Mouse (Mus musculus) forebrain, embryonic 15.5 days (tissue): ENCODE results near the gene Bicra. TPM values are rescaled to one million over a fixed set of nuclear protein-coding genes. Genes with fewer than 3 reads are reported as not detected.

Experiments
- ATAC-seq: fragments of 200-750 bp; cut with Nextera tagmentation; replicated peaks from 2 replicates; pipeline ENCODE4 v1.8.0; 2017; ENCODE audit warnings: mild to moderate bottlenecking, moderate TSS enrichment, moderate library complexity
- H3K27ac ChIP-seq: fragments of 300-500 bp; sonication (generic); replicated peaks from 2 replicates; pipeline ENCODE4 v1.5.1; 2015; ENCODE audit warnings: mild to moderate bottlenecking, inconsistent platforms
- H3K27me3 ChIP-seq: fragments of 300-500 bp; sonication (generic); 2 replicates; pipeline ENCODE4 v1.6.1; 2015; ENCODE audit warnings: inconsistent platforms
- H3K36me3 ChIP-seq: fragments of 300-500 bp; sonication (generic); 2 replicates; pipeline ENCODE4 v1.6.1; 2015; ENCODE audit warnings: mild to moderate bottlenecking, inconsistent platforms
- H3K4me1 ChIP-seq: fragments of 300-500 bp; sonication (generic); 2 replicates; pipeline ENCODE4 v1.6.1; 2015; ENCODE audit warnings: inconsistent platforms
- H3K4me2 ChIP-seq: fragments of 300-500 bp; sonication (generic); replicated peaks from 2 replicates; pipeline ENCODE4 v1.6.1; 2015; ENCODE audit warnings: mild to moderate bottlenecking, inconsistent platforms
- H3K4me3 ChIP-seq: fragments of 300-500 bp; sonication (generic); 2 replicates; pipeline ENCODE4 v1.5.1; 2015; ENCODE audit warnings: mild to moderate bottlenecking, inconsistent platforms
- H3K9ac ChIP-seq: fragments of 300-500 bp; sonication (generic); replicated peaks from 2 replicates; pipeline ENCODE4 v1.6.1; 2015; ENCODE audit warnings: mild to moderate bottlenecking, inconsistent platforms
- H3K9me3 ChIP-seq: fragments of 300-500 bp; sonication (generic); 2 replicates; pipeline ENCODE4 v1.6.1; 2016; ENCODE audit warnings: inconsistent platforms
- WGBS: fragments of 180-500 bp; shearing (Covaris S2); methylation state at CpG from one replicate; pipeline ENCODE4 v1.1.7; 2015; ENCODE audit warnings: mixed read lengths; 5-methylcytosine and 5-hydroxymethylcytosine counted together
- polyA plus RNA-seq: library from polyadenylated mRNA; unstranded; fragments of >200 nt; fragmentation: Nextera tagmentation; extraction: Ambion mirVana; gene quantifications from 2 replicates; pipeline ENCODE4 v1.2.1, GENCODE M21; 2015

Bicra gene
- polyA plus RNA-seq, 1 experiment from 2014 or later, result 10.1 TPM

DNA sequence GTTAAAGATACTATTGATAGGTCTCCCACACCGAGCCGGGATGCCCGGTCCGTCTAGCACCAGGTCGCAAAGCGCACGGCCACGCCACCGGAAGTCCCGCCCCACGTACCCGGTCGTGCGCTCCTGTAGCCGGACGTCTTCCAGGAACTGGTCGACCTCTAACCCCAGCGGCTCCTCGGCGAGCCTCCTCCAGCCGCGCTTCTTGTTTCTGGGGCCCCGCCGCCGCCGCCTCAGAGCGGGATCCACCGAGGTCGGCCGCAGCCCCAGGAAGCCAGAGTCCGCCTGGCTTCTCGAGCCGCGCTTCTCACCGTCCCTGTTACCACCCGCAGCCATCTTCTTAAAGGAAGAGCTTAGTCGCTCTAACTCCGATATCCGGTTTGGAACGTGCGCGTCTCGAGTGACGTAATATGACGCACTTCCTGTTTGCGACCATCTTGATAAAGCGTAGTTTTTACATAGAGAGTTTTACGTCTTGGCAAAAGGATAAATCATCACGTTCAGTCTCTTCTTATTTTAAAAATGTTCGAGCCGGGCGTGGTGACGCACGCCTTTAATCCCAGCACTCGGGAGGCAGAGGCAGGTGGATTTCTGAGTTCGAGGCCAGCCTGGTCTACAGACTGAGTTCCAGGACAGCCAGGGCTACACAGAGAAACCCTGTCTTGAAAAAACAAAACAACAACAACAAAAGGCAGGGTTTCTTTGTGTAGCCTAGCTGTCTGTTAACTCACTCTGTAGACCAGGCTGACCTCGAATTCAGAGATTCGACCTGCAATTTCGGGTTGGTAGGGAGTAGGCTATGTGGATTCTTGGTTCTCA lies 101.8 kb downstream of the Bicra start, which contains the start of gene Nop53:
TSS of gene Nop53 (minus strand) at position 354 of the 816 bp plus-strand sequence.
- H3K36me3 ChIP-seq, result peaks cover 31% of the 10 kb centered on the region
- WGBS, result 1% methylated on average over 59 of the region's 59 CpGs
- H3K4me2 ChIP-seq, result peak within 1 kb of the TSS; percentile 72
- H3K27ac ChIP-seq, result peak within 1 kb of the TSS; percentile 98
- no peaks in the 10 kb centered on the region for H3K9me3 ChIP-seq
- peak within 1 kb of the TSS; percentile 92 for H3K4me3 ChIP-seq
- peaks cover 30% of the 10 kb centered on the region for H3K4me1 ChIP-seq
- H3K9ac ChIP-seq, result peak within 1 kb of the TSS; percentile 77
- ATAC-seq, result peak; percentile 95
- H3K27me3 ChIP-seq, result no peaks in the 10 kb centered on the region

DNA sequence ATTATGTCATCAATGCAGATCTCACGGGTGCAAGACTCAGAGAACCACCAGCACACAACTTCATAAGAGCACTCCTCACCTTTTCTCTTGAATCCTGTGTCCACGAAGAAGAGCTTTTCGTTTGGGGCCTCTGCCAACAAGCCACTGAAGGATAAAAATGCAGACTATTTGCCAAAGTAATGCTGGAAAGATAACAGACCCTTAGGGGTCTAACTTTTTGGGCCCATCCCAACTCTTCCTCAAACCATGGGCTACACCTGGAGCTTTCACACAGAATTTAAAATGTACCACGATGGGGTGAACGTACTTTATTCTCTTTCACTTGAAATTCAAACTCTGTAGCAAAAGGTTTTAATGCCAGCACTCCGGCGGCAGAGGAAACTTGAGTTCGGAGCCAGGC lies 102.5 kb downstream of the Bicra start:
- WGBS, result 5% methylated on average over 8 of the region's 8 CpGs

DNA sequence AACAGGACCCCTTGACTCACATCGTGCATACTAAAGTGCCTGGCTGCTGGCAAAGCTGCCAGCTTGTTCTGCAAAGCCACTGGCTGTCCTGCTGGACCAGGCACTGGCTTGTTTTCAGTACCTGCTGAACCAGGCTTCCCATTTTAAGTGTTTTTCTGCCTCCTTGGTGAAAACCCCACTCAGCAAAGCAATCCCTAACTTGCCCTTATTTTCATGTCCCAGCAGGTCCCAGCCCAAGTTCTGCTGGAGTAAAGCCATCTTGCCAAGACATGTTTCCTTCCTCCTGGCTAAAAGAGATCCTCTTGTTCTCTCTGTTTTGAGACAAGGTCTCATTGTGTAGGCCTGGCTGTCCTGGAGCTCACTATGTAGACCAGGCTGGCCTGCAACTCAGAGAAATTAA lies 103.4 kb downstream of the Bicra start:
- Histone ChIP-seq H3K4me3 (peak overlapping the region; percentile 92; the same call in 1 of the 2 replicates), H3K9ac (no peak overlapping the region), H3K4me2 (no peak overlapping the region), H3K27me3 (no peaks in the 10 kb centered on the region), H3K36me3 (peaks cover 47% of the 10 kb centered on the region), H3K9me3 (no peaks in the 10 kb centered on the region), H3K27ac (no peak overlapping the region), H3K4me1 (peaks cover 30% of the 10 kb centered on the region)
- WGBS, result 97% methylated on average over 1 of the region's 1 CpGs
- ATAC-seq, result no peak

More for the DNA sequence above, 102.5 kb downstream of the Bicra start:
- Histone ChIP-seq H3K36me3 (peaks cover 38% of the 10 kb centered on the region), H3K27ac (peak overlapping the region; percentile 98; the same call in 1 of the 2 replicates), H3K4me1 (peaks cover 30% of the 10 kb centered on the region), H3K4me3 (peak overlapping the region; percentile 92), H3K9ac (peak overlapping the region; percentile 77), H3K9me3 (no peaks in the 10 kb centered on the region), H3K4me2 (peak overlapping the region; percentile 72), H3K27me3 (no peaks in the 10 kb centered on the region)
- ATAC-seq, result no peak

DNA sequence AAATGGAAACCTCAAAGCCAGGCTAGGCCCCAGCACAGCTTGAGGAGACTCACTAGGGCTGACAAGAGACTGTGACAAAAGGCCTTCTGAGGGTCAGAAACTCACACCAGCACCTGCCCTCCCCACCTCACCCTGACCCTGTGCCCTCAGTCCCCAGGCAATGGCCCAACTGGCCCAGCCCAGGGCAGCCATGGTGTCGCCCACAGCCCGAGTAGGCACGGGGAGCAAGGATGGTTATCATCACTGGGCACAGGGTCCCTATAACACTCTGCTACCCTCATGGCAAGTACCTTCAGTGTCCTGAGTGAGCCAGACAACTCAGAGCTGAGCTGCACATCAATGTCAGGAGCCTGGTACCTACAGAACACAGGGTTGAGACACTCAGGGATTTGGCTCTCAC lies 109.1 kb downstream of the Bicra start:
- peaks cover under 1% of the 10 kb centered on the region; the same call in 1 of the 2 replicates for H3K4me1 ChIP-seq
- no peak for ATAC-seq
- H3K27ac ChIP-seq, result no peak overlapping the region
- H3K36me3 ChIP-seq, result peaks cover 84% of the 10 kb centered on the region
- 93% methylated on average over 3 of the region's 3 CpGs for WGBS
- no peak overlapping the region for H3K4me2 ChIP-seq
- H3K9me3 ChIP-seq, result no peaks in the 10 kb centered on the region
- no peak overlapping the region for H3K9ac ChIP-seq
- H3K27me3 ChIP-seq, result no peaks in the 10 kb centered on the region
- H3K4me3 ChIP-seq, result no peak overlapping the region

DNA sequence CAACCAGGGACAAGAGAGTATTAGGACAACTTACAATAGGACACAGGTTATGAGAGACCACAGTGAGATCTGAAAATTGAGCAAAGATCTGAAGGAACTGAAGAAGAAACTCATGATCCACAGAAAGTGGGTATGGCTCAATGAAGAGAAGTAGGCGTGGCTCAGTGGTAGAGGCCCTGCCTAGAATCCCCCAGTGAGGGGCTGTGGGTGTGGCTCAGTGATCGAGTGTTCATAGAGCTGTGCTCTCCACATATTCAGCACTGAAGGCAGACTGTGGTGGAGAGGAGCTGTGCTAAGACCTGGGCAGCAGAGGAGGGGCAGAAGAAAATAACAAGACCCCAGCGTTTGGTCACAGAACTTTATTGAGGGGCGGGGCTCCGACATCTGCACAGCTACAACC lies 110.2 kb downstream of the Bicra start:
- H3K36me3 ChIP-seq, result peaks cover 75% of the 10 kb centered on the region
- H3K4me2 ChIP-seq, result no peak overlapping the region
- no peak overlapping the region for H3K27ac ChIP-seq
- ATAC-seq, result no peak
- H3K27me3 ChIP-seq, result no peaks in the 10 kb centered on the region
- no peak overlapping the region for H3K9ac ChIP-seq
- no peak overlapping the region for H3K4me3 ChIP-seq
- WGBS, result 89% methylated on average over 5 of the region's 5 CpGs
- no peaks in the 10 kb centered on the region for H3K4me1 ChIP-seq
- H3K9me3 ChIP-seq, result no peaks in the 10 kb centered on the region

DNA sequence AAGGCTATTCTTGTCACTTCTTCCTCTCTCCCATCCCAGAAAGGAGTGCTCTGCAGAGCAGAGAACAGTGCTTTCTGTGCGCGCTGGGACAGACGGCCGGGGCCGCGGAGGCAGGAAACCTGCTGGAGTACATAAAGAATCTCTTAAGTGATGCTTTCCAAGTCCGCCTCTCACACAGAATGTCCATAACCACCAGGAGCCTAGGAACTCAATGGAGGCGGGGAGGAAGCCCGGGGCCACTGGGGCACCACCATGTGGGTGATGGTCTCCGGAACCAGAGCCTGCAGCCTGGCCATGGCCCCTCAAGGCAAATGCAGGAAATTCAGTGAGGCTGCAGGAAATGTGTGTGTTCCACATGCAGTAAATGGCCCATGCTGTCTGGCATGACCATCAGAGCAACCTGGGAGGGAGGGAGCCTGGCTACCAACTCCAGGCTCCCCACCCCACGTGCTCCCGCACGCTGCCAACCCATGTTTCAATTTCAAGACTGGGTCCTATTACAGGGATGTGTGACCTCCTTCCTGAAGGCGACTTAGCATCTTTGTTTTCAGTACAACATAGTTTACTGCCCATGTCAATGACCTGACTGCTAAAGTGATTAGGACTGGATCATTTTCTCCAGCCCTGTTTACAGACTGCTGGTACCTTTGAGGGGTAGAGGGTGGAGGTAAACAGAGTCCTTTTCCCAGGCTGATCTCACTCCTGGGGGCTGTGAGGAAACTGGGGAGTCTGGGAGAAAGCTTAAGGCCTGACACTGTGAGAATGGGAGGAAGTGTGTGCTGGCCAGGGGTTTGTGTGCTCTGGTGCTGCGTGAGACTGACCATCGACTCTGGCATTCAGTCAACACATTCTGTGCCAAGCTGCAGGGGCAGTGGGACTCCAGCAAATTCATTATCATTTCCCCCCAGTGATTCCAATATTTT lies 114.0 kb downstream of the Bicra start:
- Histone ChIP-seq H3K36me3 (peaks cover 38% of the 10 kb centered on the region), H3K9ac (no peak overlapping the region), H3K4me3 (no peak overlapping the region), H3K27me3 (no peaks in the 10 kb centered on the region), H3K4me2 (no peak overlapping the region), H3K27ac (no peak overlapping the region), H3K4me1 (no peaks in the 10 kb centered on the region), H3K9me3 (no peaks in the 10 kb centered on the region)
- ATAC-seq, result no peak
- 66% methylated on average over 16 of the region's 16 CpGs for WGBS

DNA sequence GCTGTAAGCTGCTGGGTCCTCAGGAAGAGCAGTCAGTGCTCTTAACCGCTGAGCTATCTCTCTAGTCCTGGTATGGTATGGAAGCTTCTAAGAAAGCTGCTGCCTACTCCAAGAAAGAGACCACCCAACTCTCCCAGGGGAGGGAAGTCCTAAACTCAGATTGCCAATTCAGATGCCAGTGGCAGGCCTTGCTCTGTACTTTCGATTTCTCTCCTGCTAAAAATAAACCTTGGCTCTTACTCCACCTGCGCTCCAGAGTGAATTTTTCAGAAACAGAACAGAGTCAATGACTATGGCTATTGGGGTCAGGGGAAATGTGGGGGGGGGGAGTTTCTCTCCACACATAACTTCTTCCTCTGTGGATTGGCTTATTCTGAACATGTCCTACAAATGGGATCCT lies 116.1 kb downstream of the Bicra start:
- Histone ChIP-seq H3K4me1 (no peaks in the 10 kb centered on the region), H3K27ac (no peak overlapping the region), H3K9ac (no peak overlapping the region), H3K27me3 (no peaks in the 10 kb centered on the region), H3K4me2 (no peak overlapping the region), H3K9me3 (no peaks in the 10 kb centered on the region), H3K36me3 (peaks cover 17% of the 10 kb centered on the region), H3K4me3 (no peak overlapping the region)
- WGBS, result 83% methylated on average over 3 of the region's 3 CpGs
- no peak for ATAC-seq

DNA sequence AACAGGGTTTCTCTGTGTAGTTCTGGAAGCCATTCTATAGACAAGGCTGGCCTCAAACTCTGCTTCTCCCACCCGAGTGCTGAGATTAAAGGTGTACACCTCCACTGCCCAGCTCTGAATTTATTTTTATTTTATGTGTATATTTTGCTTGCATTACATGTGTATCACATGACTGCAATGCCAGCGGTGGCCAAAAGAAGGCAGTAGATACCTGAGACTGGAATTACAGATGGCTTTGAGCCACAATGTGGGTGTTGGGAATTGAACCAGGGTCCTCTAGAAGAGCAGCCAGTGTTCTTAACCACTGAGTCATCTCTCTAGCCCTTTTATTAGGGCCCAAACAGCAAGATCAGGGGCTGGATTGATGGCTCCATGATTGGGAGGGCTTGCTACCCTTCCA lies 117.2 kb downstream of the Bicra start:
- Histone ChIP-seq H3K9me3 (no peaks in the 10 kb centered on the region), H3K4me2 (no peak overlapping the region), H3K27ac (no peak overlapping the region), H3K4me3 (no peak overlapping the region), H3K4me1 (no peaks in the 10 kb centered on the region), H3K9ac (no peak overlapping the region), H3K27me3 (no peaks in the 10 kb centered on the region), H3K36me3 (peaks cover 7% of the 10 kb centered on the region)
- no peak for ATAC-seq
- WGBS, result 62% methylated on average over 2 of the region's 2 CpGs

DNA sequence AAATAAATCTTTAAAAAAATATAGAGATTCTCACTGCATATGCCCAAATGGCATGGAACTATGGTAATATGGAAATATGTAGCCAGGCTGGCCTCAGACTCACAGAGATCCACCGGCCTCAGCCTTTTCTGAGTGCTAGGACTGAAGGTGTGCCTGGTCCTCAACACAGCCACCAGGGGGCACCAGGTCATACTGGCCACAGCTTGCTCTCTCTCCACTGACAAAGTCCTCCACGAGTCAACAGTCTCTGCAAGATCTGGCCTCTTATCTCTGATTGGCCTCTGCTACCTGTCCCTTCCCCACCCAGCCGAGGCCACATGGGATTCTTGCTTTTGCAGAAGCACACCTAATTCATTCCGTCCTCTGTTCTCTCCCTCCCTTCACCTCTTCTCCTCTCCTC lies 117.8 kb downstream of the Bicra start:
- Histone ChIP-seq H3K4me2 (no peak overlapping the region), H3K4me1 (no peaks in the 10 kb centered on the region), H3K36me3 (peaks cover 1% of the 10 kb centered on the region; the same call in 1 of the 2 replicates), H3K9ac (no peak overlapping the region), H3K27me3 (no peaks in the 10 kb centered on the region), H3K4me3 (no peak overlapping the region), H3K27ac (no peak overlapping the region), H3K9me3 (no peaks in the 10 kb centered on the region)
- WGBS, result 34% methylated on average over 4 of the region's 4 CpGs
- no peak for ATAC-seq

DNA sequence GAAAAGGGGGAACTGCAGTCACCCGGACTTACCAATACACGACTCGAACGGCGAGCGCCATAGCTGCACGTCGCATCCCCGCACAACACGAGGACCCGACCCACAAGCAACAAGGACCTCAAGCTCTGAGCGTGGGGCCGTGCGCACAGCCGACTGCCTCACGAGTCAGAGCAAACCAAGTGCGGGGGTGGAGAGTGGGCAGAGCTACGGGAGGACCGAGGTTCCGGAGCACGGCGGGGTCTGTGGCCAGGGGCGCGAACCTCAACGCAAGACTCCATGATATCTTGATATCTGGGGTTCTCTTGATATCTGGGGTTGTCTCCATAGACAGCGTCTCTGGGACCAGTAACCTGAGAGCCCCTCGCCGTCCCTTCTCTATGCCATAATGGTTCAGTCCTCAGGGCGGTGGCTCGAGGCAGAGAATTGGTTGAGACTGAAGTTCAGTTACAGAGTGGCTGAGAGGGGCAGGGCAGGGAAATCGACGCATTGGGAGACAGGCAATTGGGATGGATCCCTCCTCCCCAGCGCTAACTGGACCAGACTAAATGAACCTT lies 125.4 kb downstream of the Bicra start, which contains the start of gene Selenow:
TSS of gene Selenow (minus strand) at position 183 of the 554 bp plus-strand sequence.
- peak within 1 kb of the TSS; percentile 84 for H3K27ac ChIP-seq
- WGBS, result under 1% methylated on average over 33 of the region's 33 CpGs
- no peaks in the 10 kb centered on the region for H3K9me3 ChIP-seq
- peak within 1 kb of the TSS; percentile 89 for H3K4me3 ChIP-seq
- peak; percentile 96 for ATAC-seq
- H3K4me1 ChIP-seq, result peaks cover 26% of the 10 kb centered on the region
- H3K9ac ChIP-seq, result peak within 1 kb of the TSS; percentile 71
- H3K27me3 ChIP-seq, result no peaks in the 10 kb centered on the region
- H3K36me3 ChIP-seq, result peaks cover 26% of the 10 kb centered on the region
- H3K4me2 ChIP-seq, result peak within 1 kb of the TSS; percentile 87

DNA sequence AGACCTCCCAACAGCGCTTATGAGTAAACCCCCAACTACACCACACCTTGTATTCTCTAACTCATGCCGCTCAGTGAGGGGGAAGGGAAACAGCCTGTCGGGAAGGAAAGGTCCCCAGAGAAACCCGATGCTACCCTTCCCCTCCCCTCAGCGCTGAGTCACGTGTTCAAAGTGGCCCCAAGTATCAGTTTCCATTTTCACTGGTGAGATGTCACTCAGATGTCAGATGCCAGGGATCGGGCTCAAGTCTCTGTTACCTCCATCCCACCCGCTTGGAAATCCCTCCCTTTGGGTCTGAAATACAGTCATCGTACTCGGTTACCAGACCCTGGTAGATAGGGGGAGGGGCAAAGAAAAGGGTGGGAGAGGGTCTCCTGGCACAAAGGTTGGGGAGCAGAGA lies 125.9 kb downstream of the Bicra start:
- peak overlapping the region; percentile 87 for H3K4me2 ChIP-seq
- peak overlapping the region; percentile 84 for H3K27ac ChIP-seq
- H3K36me3 ChIP-seq, result peaks cover 30% of the 10 kb centered on the region
- ATAC-seq, result peak; percentile 44; the same call in 1 of the 2 replicates
- WGBS, result 0% methylated on average over 10 of the region's 10 CpGs
- H3K9me3 ChIP-seq, result no peaks in the 10 kb centered on the region
- no peaks in the 10 kb centered on the region for H3K27me3 ChIP-seq
- peak overlapping the region; percentile 89 for H3K4me3 ChIP-seq
- H3K4me1 ChIP-seq, result peaks cover 26% of the 10 kb centered on the region
- peak overlapping the region; percentile 71 for H3K9ac ChIP-seq
